Mouse (Mus musculus): ENCODE results near the gene Tlcd1. TPM values are rescaled to one million over a fixed set of nuclear protein-coding genes. Genes with fewer than 3 reads are reported as not detected.
"Not testable (repeated sequence)": the region's sequence is repeated elsewhere in the genome, so short reads cannot be mapped to it uniquely, and the experiment has no call there.

The Tlcd1 gene
- polyA plus RNA-seq, 1 experiment from 2014 or later: 31.3 TPM

DNA sequence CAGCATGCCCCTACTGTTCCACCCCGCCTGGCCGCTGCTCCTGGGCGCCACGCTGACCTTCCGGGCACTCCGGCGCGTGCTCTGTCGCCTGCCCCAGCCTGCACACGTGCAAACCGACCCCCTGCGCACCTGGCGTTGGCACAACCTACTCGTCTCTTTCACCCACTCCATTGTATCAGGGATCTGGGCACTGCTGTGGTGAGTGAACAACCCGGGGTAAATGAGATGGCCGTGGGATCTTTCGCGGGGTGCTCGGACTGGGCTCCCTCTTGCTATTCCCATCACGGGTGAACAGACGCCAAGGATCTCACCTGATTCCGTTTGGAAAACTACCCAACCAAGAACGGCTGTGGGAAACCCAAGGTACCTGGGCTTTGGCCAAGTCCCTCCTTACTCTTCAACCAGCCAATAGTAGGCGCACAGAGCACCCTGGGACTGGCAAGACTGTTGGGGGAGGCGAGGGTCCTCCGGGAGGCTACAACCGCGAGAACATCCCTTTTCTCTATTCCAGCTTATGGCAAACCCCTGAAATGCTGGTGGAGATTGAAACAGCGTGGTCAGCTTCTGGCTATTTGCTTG is 2.4 kb downstream of the Tlcd1 start:
- Histone ChIP-seq H3K9ac (peak overlapping the region; percentile 57), H3K36me3 (peaks cover 28% of the 10 kb centered on the region), H3K9me3 (no peaks in the 10 kb centered on the region), H3K27me3 (no peaks in the 10 kb centered on the region), H3K4me1 (peaks cover 46% of the 10 kb centered on the region), H3K4me2 (peak overlapping the region; percentile 83), H3K27ac (peak overlapping the region; percentile 97), H3K4me3 (peak overlapping the region; percentile 73)
- WGBS: under 1% methylated on average over 29 of the region's 29 CpGs
- ATAC-seq (ENCODE audit: insufficient number of reproducible peaks, low FRiP score, low TSS enrichment, low read depth): peak; percentile 0; the same call in 1 of the 2 replicates

DNA sequence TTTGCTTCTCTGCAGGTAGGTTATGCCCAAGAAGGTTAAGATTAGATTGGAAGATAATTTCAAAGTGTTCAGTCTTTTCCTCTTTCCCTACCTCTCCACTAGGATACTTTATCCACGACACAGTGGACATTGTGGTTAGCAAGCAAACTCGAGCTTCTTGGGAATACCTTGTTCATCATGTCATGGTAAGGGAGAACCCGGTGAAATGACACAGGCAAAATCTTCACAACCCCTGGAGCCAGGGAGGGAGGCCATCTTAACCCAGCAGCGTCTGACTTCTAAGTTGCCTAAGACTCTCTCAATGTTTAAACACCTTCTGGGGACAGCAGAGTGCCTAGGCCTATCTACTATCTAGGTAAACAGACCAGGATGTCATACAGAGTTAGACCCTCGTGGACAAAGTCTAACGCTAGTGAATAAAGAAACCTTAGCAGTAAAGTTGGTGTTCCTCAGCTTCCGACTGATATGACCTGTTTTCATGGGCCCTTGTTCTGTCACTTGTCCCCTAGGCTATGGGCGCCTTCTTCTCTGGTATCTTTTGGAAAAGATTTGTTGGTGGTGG is 3.0 kb downstream of the Tlcd1 start:
- Histone ChIP-seq H3K27ac (peak overlapping the region; percentile 97), H3K4me2 (peak overlapping the region; percentile 83), H3K9ac (peak overlapping the region; percentile 57; the same call in 1 of the 2 replicates), H3K4me3 (peak overlapping the region; percentile 73), H3K9me3 (no peaks in the 10 kb centered on the region), H3K4me1 (peaks cover 50% of the 10 kb centered on the region), H3K27me3 (no peaks in the 10 kb centered on the region), H3K36me3 (peaks cover 28% of the 10 kb centered on the region)
- ATAC-seq (ENCODE audit: insufficient number of reproducible peaks, low FRiP score, low TSS enrichment, low read depth): no peak
- 26% methylated on average over 8 of the region's 8 CpGs for WGBS

DNA sequence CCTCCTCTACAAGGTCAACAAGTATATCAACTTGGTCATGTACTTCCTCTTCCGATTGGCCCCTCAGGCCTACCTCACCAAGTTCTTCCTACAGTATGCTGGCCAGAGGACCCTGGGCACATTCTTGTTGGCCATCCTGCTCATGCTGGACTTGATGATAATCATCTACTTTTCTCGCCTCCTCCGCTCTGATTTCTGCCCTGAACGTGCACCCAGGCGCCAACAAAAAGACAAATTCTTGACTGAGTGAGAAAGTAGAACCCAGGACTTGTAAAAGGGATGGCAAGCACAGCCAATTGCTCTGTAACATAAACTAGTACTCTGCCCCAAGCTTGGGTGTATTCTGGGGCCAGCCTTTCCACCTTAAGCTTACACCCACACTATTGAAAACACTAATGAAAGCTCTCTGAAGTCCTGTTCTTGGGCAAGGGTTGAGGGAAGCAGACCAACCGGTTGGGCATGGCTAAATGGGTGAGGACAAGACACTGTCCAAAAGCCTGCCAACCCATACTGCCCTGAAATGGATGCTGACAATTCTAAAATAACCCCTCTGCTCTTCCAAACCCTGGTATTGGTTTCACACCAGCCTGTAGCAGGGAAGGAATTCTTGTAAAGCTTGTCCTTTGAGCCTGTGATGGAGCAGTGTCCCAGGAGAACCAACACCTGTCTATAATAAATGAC is 3.7 kb downstream of the Tlcd1 start:
- Histone ChIP-seq H3K9ac (no peak overlapping the region), H3K27me3 (no peaks in the 10 kb centered on the region), H3K4me1 (peaks cover 50% of the 10 kb centered on the region), H3K9me3 (no peaks in the 10 kb centered on the region), H3K27ac (peak overlapping the region; percentile 7; the same call in 1 of the 2 replicates), H3K4me3 (no peak overlapping the region), H3K4me2 (peak overlapping the region; percentile 83; the same call in 1 of the 2 replicates), H3K36me3 (peaks cover 28% of the 10 kb centered on the region)
- WGBS: 74% methylated on average over 6 of the region's 6 CpGs
- no peak for ATAC-seq (ENCODE audit: insufficient number of reproducible peaks, low FRiP score, low TSS enrichment, low read depth)

DNA sequence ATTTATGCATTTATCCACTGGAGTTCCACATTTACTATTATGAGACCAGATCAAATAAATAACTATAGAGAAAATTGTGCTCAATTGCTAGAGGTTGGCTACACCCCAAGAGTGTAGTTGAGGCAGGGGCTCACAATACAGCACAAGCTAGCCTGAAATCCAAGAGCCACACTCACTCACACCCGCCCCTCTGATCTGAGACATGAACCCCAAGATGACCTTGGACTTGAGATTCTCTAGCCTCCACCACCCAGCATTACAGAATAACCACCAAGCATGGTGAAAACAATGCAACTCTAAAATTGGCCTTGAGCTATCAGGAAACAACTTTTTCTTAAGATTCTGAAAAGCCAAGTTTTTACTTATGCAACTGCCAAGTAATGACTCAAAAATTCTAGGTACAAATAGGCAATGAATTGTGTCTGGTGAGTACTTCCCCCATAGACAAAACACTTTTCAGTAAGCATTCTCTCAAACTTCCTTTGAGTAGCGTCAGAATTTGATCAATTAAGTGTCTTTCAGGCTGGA is 5.4 kb downstream of the Tlcd1 start:
- H3K27me3 ChIP-seq: no peaks in the 10 kb centered on the region
- H3K4me1 ChIP-seq: peaks cover 43% of the 10 kb centered on the region
- H3K36me3 ChIP-seq: peaks cover 28% of the 10 kb centered on the region
- peak overlapping the region; percentile 93 for H3K4me3 ChIP-seq
- H3K4me2 ChIP-seq: peak overlapping the region; percentile 49
- H3K9ac ChIP-seq: no peak overlapping the region
- no peaks in the 10 kb centered on the region for H3K9me3 ChIP-seq
- H3K27ac ChIP-seq: no peak overlapping the region
- no peak for ATAC-seq (ENCODE audit: insufficient number of reproducible peaks, low FRiP score, low TSS enrichment, low read depth)
- 48% methylated on average over 2 of the region's 2 CpGs for WGBS

DNA sequence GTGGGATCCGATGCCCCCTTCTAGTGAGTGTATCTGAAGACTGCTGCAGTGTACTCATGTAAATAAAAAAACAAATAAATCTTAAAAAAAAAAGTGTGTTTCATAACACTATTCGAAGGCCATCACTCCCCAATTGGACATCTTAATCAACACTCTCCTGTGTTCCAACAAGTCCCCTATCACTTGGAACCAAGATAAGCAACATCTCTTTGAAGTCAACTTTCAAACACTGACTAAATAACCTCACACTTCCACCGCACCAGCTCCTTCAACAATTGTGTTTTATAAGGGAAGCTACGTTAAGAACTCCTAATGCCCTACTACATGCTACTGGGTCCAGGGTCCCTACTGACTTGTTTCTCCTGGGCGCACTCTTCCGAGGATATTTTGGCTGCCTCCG is 5.9 kb downstream of the Tlcd1 start:
- peaks cover 41% of the 10 kb centered on the region for H3K4me1 ChIP-seq

DNA sequence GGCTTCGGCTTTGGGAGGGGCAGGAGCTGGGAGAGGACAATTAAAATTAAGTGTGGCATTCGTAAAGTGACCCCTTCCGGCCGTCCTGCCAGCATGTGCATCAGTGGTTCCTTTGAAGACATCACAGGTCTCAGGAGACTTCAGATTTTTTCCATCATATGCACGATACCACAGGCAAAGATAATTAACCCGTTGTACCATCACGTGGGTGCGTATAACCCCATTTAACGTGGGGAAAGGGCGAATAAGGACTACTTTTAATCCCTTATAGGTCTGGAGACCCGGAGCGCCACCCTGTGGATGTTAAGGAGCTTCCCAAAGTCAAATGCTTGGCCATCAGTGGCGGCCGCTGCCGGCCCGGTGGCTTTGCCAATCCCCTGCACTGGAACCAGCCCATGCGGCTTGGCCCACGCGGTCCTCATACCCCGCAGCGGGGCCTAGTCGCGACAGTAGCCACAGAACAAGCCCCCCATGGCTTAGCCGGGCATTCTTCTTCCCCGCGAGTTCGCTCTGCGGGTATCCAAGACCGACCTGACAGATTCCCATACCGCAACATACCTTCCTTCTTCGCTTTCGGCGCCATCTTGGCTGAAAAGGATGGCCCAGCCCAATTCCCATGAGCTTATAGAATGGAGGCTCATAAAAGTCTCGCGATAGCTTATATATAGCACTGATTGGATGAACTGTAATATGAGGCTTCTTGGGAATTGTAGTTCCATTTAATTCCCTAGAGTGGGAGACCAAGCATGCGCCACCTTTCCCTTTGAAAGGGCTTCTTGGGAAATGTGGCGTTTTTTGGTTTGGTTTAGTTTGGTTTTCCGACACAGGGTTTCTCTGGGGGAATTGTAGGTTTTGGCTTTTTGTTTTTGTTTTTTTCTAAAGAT is 6.7 kb downstream of the Tlcd1 start, which contains the start of gene Rpl23a:
Gene Rpl23a, minus strand, starts transcription at position 624 of the 884 bp plus-strand sequence.
- Histone ChIP-seq H3K9ac (peak within 1 kb of the TSS; percentile 87), H3K27ac (peak within 1 kb of the TSS; percentile 96), H3K4me1 (peaks cover 38% of the 10 kb centered on the region), H3K36me3 (peaks cover 28% of the 10 kb centered on the region), H3K9me3 (no peaks in the 10 kb centered on the region), H3K4me2 (peak within 1 kb of the TSS; percentile 49), H3K4me3 (peak within 1 kb of the TSS; percentile 93), H3K27me3 (no peaks in the 10 kb centered on the region)
- ATAC-seq (ENCODE audit: insufficient number of reproducible peaks, low FRiP score, low TSS enrichment, low read depth): peak; percentile 88
- WGBS: under 1% methylated on average over 38 of the region's 38 CpGs

More for the DNA sequence above, 5.9 kb downstream of the Tlcd1 start:
- Histone ChIP-seq H3K4me3 (peak overlapping the region; percentile 93), H3K36me3 (peaks cover 28% of the 10 kb centered on the region), H3K9ac (peak overlapping the region; percentile 87), H3K27me3 (no peaks in the 10 kb centered on the region), H3K27ac (0 out of 2 replicates have a peak overlapping the region, but pooled peaks have one; percentile 96), H3K4me2 (peak overlapping the region; percentile 49), H3K9me3 (no peaks in the 10 kb centered on the region)
- WGBS: 9% methylated on average over 7 of the region's 7 CpGs
- no peak for ATAC-seq (ENCODE audit: insufficient number of reproducible peaks, low FRiP score, low TSS enrichment, low read depth)

DNA sequence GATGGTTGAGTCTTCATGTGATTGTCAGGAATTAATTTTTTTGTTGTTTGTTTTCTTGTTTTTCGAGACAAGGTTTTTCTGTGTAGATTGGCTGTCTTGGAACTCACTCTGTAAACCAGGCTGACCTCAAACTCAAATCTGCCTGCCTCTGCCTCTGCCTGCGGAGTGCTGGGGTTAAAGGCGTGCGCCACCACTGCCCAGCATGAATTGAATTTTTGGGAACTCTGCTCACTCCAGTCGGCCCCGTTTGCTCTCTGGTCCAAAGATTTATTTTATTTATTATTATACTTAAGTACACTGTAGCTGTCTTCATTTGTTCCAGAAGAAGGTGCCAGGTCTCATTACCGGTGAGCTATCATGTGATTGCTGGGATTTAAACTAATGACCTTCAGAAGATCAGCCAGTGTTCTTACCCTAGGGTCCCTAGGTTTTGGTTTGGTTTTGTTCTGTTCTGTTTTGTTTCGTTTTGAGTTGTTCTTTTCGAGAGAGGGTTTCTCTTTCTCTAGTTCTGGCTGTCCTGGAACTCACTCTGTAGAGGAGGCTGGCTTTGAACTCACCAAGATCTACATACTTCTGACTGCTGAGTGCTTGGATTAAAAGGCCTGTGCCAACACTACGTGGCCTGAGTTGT is 7.5 kb downstream of the Tlcd1 start:
- H3K4me1 ChIP-seq: peaks cover 37% of the 10 kb centered on the region
- H3K9me3 ChIP-seq: no peaks in the 10 kb centered on the region
- peaks cover 28% of the 10 kb centered on the region for H3K36me3 ChIP-seq
- no peak overlapping the region for H3K9ac ChIP-seq
- ATAC-seq (ENCODE audit: insufficient number of reproducible peaks, low FRiP score, low TSS enrichment, low read depth): no peak
- peak overlapping the region; percentile 93 for H3K4me3 ChIP-seq
- no peaks in the 10 kb centered on the region for H3K27me3 ChIP-seq
- 49% methylated on average over 10 of the region's 10 CpGs for WGBS
- H3K4me2 ChIP-seq: peak overlapping the region; percentile 47
- peak overlapping the region; percentile 96 for H3K27ac ChIP-seq

DNA sequence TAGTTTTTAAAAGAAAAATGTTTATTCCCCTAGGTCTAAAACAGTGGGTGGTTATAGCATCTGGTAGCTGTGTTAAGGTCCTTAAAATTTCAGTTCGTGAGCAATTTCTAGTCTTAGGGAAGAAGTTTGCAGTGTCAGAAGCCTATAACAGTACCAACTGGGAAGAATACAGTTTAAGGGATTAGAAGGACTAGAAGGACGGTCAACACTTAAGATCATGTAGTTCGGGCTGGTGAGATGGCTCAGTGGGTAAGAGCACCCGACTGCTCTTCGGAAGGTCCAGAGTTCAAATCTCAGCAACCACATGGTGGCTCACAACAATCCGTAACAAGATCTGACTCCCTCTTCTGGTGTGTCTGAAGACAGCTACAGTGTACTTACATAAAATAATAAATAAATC is 8.2 kb downstream of the Tlcd1 start:
- H3K9me3 ChIP-seq: not testable (repeated sequence)
- WGBS: 94% methylated on average over 6 of the region's 6 CpGs

DNA sequence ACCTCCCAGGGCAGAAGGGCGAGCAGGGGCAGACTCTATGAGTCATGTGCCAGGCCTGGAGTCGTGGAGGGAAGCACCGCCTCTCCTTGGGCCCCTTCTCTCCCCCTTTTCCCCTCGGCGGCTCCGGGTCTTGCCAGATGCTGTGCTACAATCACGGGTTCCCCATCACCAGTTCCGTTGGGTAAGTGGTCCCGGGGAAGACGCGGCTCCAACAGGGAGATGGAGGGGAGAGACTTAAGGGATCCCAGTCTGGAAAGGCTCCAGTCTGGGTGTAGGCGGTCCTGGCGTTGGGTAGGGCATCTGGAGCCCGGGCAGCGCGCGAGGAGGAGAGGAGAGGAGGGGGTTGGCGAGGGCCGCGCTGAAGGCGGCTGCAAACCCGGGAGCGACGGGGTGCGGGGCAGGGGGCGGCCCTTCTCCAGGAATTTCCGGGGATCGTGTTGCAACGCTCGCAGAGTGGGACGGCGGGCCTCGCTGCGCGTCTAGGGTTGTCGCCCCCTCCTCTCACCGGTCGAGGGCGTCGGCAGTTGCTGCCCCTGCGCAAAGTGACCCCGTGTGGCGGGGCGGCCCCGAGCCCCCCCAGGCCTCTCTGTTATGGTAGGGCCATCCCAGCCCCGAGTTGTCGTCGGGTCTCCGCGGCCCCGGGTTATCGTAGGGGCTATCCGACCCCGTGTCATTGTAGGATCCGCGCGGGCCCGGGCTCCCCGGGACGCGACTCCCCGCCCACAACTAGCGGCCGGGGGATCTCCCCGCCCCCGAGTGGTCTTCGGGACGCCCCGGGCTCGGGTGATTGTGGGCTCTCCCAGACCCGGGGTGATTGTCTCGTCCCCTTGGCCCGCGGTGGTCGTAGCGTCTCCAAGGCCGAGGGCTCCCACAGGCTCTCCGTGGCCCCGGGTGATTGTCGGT is 12.1 kb downstream of the Tlcd1 start, which contains the start of gene Rab34:
Gene Rab34, plus strand, starts transcription at position 100 of the 903 bp plus-strand sequence.
- Histone ChIP-seq H3K36me3 (peaks cover 28% of the 10 kb centered on the region), H3K4me3 (peak within 1 kb of the TSS; percentile 76), H3K9ac (peak within 1 kb of the TSS; percentile 89), H3K4me2 (peak within 1 kb of the TSS; percentile 65), H3K4me1 (peaks cover 23% of the 10 kb centered on the region), H3K27ac (peak within 1 kb of the TSS; percentile 99), H3K27me3 (no peaks in the 10 kb centered on the region), H3K9me3 (no peaks in the 10 kb centered on the region)
- ATAC-seq (ENCODE audit: insufficient number of reproducible peaks, low FRiP score, low TSS enrichment, low read depth): peak; percentile 90
- under 1% methylated on average over 78 of the region's 80 CpGs for WGBS

More for the DNA sequence above, 8.2 kb downstream of the Tlcd1 start:
- not testable (repeated sequence) for H3K4me2 ChIP-seq; H3K4me3 ChIP-seq; H3K9ac ChIP-seq; H3K27ac ChIP-seq; ATAC-seq (ENCODE audit: insufficient number of reproducible peaks, low FRiP score, low TSS enrichment, low read depth); H3K27me3 ChIP-seq
- H3K36me3 ChIP-seq: peaks cover 24% of the 10 kb centered on the region
- H3K4me1 ChIP-seq: peaks cover 34% of the 10 kb centered on the region
